Mouse (Mus musculus) spleen, postnatal 36 days (tissue): ENCODE measurements around the gene Foxd1.

ENCODE experiments used
- DNase-seq, 2 experiments: peaks; one replicate each; pipeline ENCODE4 v3.0.0; 2022; ENCODE audit warnings: low spot score in 2 of 2, mixed read lengths in 1 of 2

Foxd1 gene

GRCm38 (mm10) chr13:98389092-98389491, 35.0 kb downstream of the Foxd1 start:
- DNase-seq: no peak

DNA sequence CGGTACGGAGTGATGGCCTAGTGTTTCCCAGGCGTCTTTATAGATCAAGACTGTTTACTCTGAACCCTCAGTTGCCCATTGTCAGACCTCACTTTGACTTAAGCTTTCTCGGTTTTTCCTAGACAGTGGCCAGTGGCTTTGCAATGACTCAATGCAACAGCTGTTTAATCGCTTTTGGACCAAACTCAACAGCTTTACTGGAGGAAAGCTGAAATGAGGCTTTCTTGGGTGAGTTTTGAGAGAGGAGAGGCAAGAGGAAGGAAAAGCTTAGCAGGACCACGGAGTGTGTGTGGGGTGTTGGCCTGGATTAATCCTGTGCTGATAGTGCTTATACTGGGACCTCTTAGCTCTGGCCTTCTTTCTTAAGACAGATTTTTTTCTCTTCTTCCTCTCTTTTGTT, 36.3 kb downstream of the Foxd1 start:
- no peak for DNase-seq

GRCm38 (mm10) chr13:98390771-98391634, 37.0 kb downstream of the Foxd1 start:
- DNase-seq: no peak

- no peak for DNase-seq
Measured at GRCm38 (mm10) chr13:98391635-98391990, 37.6 kb downstream of the Foxd1 start.

DNA sequence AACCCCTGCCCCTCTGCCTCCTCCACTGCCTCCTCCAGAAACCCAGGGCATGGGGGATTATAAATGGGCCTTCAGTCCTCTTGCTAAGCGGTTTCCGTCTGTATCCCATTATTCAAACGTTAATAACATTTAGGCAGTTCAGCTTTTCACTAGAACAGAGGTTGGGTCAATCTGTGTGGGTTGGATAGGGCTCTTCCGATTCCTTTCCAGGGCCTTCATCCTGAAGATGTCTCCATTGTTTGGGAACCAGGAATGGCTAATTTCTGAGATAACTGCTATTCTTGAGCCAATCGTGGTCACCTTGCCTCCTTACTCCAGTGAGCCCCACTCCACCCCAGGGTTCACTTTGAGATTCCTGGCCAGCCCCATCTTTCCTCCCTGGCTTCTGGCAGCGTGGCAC, 38.0 kb downstream of the Foxd1 start:
- no peak for DNase-seq

- DNase-seq: no peak
Measured at GRCm38 (mm10) chr13:98393356-98394070, 39.5 kb downstream of the Foxd1 start.
